ENCODE assay signal across 8 mouse cellular contexts in the genomic region with DNA sequence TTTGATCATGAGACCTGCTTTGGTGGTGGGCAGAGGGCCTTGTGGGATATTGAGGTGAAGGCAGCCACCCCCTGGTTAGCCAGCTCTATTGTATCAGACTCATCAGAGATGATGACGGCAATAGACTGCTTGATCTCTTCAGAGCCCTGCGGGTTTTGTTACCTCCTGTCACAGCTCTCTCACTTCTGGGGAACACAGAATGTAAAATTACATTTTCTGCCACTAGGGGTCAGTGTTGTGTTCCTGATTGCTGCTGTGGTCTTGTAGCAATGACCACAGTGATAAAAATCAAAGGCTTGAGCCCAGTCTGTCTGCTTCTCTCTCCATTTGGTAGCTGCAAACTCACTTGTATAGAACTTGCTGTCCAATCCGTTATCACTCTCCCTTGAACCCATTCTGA.
DNase-seq lines count a peak whose midpoint lies in the region; TF ChIP-seq lines count a peak whose summit lies in the region.

No protein-coding gene starts in this region.

- TF ChIP-seq CTCF in testis, adult 2 months (IDR thresholded peaks at IDR 0.05; ENCODE audit: control insufficient read depth, insufficient read depth, insufficient replicate concordance, low read depth, low read length), result peak; percentile 4; the same call in 1 of the 2 replicates
- TF ChIP-seq CTCF in brain, embryonic 14.5 days (IDR thresholded peaks at IDR 0.05; ENCODE audit: borderline replicate concordance, extremely low read depth, insufficient read depth, insufficient read length), result peak; percentile 78; the same call in 1 of the 2 replicates

- H3K27ac ChIP-seq in testis, adult 2 months (ENCODE audit: control insufficient read depth, insufficient read depth, low read depth, low read length), result no peak overlapping the region
- no peak overlapping the region for H3K27ac ChIP-seq in forebrain, embryonic 10.5 days

- 5% methylated on average over 3 of the region's 3 CpGs for WGBS in forebrain, embryonic 10.5 days

- H3K4me1 ChIP-seq in testis, adult 2 months (ENCODE audit: control insufficient read depth, insufficient read depth, low read length), result peaks cover 3% of the 10 kb centered on the region; the same call in 1 of the 2 replicates
- no peaks in the 10 kb centered on the region for H3K4me1 ChIP-seq in forebrain, embryonic 10.5 days

- H3K9me3 ChIP-seq in forebrain, embryonic 10.5 days, result no peaks in the 10 kb centered on the region

- no peak for TF ChIP-seq POLR2A in testis, adult 2 months (IDR thresholded peaks at IDR 0.05; ENCODE audit: control insufficient read depth, low read depth, low read length)
- TF ChIP-seq POLR2A in brain, embryonic 14.5 days (IDR thresholded peaks at IDR 0.05; ENCODE audit: borderline replicate concordance, extremely low read depth, insufficient read depth, insufficient read length, poor library complexity, severe bottlenecking), result no peak

- intact Hi-C loops in left cerebral cortex, postnatal 10 days (cut with DNase I), result loop anchor here (5.0 kb wide), 4 partner anchors 224 to 644 kb away; no protein-coding TSS in a partner anchor

- no peak for DNase-seq in testis, postnatal 10 days (ENCODE audit: low spot score)
- peak; percentile 88 for DNase-seq in brain, embryonic 14.5 days (ENCODE audit: low read depth)
- peak; percentile 38 for DNase-seq in forebrain, embryonic 10.5 days (ENCODE audit: extremely low spot score, low spot score)
- peak; percentile 61 for DNase-seq in induced T-regulatory cell, adult 2 months (ENCODE audit: low read depth)
- DNase-seq in left cerebral cortex, postnatal 10 days (ENCODE audit: extremely low spot score in 1 of 2, low spot score in 2 of 2), result peak; percentile 35 to 86
- peak; percentile 6 to 8 for DNase-seq in natural killer cell, adult 2 months (ENCODE audit: low spot score in 2 of 2)
- DNase-seq in urinary bladder, postnatal 10 days (ENCODE audit: low spot score), result no peak

- H3K36me3 ChIP-seq in testis, adult 2 months (ENCODE audit: control insufficient read depth, insufficient read depth, low read length), result no peaks in the 10 kb centered on the region
- H3K36me3 ChIP-seq in forebrain, embryonic 10.5 days (replicated peaks), result no peaks in the 10 kb centered on the region

- no peaks in the 10 kb centered on the region for H3K27me3 ChIP-seq in testis, adult 2 months (ENCODE audit: control insufficient read depth, insufficient read depth, low read length)
- H3K27me3 ChIP-seq in forebrain, embryonic 10.5 days (ENCODE audit: poor library complexity, severe bottlenecking), result no peaks in the 10 kb centered on the region

- no peak overlapping the region for H3K4me3 ChIP-seq in testis, adult 2 months (ENCODE audit: control insufficient read depth, low read depth, low read length)
- no peak overlapping the region for H3K4me3 ChIP-seq in forebrain, embryonic 10.5 days

Comparison
In these comparisons a context has a peak if more than half of its experiments do, and no peak if none do; other contexts are left out.
1. DNase-seq: peak in brain, embryonic 14.5 days (single experiment), forebrain, embryonic 10.5 days (single experiment), induced T-regulatory cell, adult 2 months (single experiment), left cerebral cortex, postnatal 10 days (2 of 2) and natural killer cell, adult 2 months (2 of 2); none in testis, postnatal 10 days (single experiment) and urinary bladder, postnatal 10 days (single experiment).